Mouse (Mus musculus): ENCODE measurements around the gene Gm11077.
A peak's percentile ranks its signal among the peaks of the same experiment; 100 is the strongest.

Gm11077 gene

GRCm38 (mm10) chr6:140729272-140729671, at the start of gene Gm11077:
Gene Gm11077 (plus strand): TSS chr6:140729284.
- no peak for DNase-seq (ENCODE audit: low spot score in 2 of 2)

DNA sequence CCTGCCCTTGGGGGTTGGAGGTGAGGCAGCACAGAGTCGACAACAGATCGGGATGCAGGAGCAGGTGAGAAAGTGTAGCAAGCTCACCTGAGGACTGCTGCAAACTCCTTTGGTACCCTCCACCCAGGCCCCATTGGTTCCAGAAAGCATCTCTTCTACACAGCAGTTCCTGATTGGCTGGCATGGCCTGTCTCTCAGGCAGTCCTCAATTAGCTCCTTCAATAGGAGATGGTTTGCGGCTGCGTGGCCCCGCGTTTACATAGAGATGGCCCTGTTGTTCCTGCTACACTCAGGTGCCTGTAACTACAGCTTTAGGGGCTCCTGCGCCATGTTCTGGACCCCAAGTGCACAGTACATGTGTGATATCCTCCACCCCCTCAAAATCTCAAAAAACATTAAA, 48.4 kb upstream of the Gm11077 start:
- no peak for DNase-seq (ENCODE audit: low spot score in 2 of 2)

GRCm38 (mm10) chr6:140682829-140683228, 46.3 kb upstream of the Gm11077 start:
- no peak for DNase-seq (ENCODE audit: low spot score in 2 of 2)

- DNase-seq (ENCODE audit: low spot score in 2 of 2), result no peak
Measured at GRCm38 (mm10) chr6:140684403-140684802, 44.7 kb upstream of the Gm11077 start.

- DNase-seq (ENCODE audit: low spot score in 2 of 2), result no peak
Measured at GRCm38 (mm10) chr6:140689617-140690404, 39.3 kb upstream of the Gm11077 start.

GRCm38 (mm10) chr6:140692160-140692559, 36.9 kb upstream of the Gm11077 start:
- DNase-seq (ENCODE audit: low spot score in 2 of 2), result no peak

GRCm38 (mm10) chr6:140696192-140696879, 32.7 kb upstream of the Gm11077 start:
- DNase-seq (ENCODE audit: low spot score in 2 of 2), result no peak

DNA sequence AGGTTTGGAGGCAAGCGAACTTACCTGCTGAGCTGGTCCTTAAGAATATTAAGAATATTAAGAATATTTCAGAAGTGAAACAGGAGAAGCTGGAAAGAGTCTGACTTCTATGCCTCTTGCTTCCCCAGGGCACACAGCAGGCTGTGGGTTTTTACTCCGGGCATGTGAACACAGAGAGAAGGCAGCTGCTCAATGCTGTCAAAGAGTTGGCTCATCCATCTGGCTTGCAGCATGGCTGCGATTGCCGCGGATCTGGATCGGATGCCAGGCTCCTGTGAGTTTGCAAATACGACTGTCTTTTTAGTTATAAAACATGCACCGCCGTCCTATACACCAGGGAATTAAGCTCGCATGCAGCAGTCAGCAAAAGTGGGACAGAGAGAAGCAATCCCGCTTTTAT, 31.1 kb upstream of the Gm11077 start:
- DNase-seq (ENCODE audit: low spot score in 2 of 2), result no peak

DNA sequence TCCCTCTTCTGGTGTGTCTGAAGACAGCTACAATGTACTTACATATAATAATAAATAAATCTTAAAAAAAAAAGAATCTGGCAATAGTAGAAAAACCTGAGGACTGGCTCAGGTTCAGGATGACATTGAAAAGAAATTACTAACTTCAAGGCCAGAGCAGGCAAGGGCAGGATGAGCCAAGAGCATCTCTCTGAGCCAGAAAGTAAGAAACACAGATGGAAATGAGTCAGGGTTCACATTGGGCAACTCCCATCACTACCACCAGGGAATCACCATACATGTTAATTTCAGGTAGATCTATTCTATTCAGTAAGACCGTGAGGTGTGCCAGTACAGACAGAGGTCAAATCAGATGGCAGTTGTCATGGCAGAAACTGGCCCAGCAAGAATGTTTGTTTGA, 30.5 kb upstream of the Gm11077 start:
- no peak for DNase-seq (ENCODE audit: low spot score in 2 of 2)

- DNase-seq (ENCODE audit: low spot score in 2 of 2), result no peak
Measured at GRCm38 (mm10) chr6:140701259-140701658, 27.8 kb upstream of the Gm11077 start.

- no peak for DNase-seq (ENCODE audit: low spot score in 2 of 2)
Measured at GRCm38 (mm10) chr6:140705132-140705531, 24.0 kb upstream of the Gm11077 start.

- DNase-seq (ENCODE audit: low spot score in 2 of 2), result no peak
Measured at GRCm38 (mm10) chr6:140706056-140706455, 23.0 kb upstream of the Gm11077 start.

GRCm38 (mm10) chr6:140708059-140708458, 21.0 kb upstream of the Gm11077 start:
- no peak for DNase-seq (ENCODE audit: low spot score in 2 of 2)

DNA sequence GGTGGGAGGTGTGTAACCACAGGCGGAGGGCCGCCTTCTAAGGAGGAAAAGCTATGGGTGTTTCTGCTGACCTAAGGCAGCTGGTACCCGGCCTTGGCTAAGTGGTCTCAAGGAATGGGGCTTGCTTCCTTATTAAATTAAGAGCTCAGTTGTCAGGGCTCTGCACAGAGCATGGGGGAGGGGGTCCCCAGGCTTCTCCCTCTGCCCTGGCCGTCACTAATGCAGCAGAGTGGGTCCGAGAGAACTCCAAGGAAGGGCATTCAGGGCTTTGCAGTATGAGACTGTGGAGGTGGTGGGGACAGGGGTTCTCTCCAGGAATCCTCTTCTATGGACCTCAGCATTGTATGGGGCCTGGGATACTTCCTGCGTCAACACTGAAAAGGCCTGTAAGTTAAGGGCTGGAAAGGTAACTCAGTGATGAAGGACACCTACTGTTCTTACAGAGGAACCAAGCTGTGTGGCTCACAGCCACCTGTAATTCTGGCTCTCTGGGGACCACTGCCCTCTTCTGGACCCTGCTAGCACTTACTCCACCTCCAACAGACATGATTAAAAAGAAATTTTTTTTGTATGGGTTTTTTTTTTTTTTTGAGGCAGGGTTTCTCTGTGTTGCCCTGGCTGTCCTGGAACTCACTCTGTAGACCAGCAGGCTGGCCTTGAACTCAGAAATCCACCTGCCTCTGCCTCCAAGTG, 19.5 kb upstream of the Gm11077 start:
- DNase-seq (ENCODE audit: low spot score in 2 of 2), result no peak

DNA sequence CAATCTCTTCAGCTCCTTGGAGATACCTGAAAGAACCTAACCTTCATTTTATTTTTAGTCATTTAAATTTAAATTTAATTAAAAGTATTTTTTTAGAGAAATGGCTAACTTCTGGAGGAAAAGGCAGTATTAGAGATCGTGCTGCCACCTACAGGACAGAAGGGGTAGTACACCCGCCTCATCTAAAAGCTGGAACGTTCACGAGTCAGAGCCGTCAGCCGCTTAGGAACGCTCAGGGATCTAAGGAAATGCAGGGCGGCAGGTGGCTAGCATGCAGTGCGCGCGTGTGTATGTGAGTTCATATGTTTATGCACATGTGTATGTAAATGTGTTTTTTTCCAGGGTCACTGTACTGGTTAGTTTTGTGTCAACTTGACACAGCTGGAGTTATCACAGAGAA, 16.3 kb upstream of the Gm11077 start:
- peak in 1 of 2 experiments; percentile 24 for DNase-seq (ENCODE audit: low spot score in 2 of 2)

GRCm38 (mm10) chr6:140714905-140715365, 14.1 kb upstream of the Gm11077 start:
- DNase-seq (ENCODE audit: low spot score in 2 of 2), result peak; percentile 17 to 35

DNA sequence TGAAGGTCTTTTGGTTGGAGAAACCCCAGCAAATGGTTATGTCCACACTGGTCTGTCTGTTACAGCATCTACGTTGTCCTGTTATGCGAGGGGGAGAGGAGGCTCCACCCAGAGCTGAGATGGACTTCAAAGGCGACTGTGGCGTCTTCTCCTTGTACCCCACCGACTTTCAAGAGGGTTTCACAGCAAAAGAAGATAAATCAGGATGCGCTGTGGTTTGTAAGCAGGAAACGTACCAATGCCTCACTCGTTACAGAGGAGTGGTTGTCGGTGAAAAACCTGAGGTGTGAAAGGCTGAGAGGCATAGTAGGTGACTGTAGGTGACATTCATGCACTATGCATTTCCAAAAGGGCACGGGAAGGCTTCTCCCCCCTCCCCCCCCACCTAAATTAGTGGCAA, 7.0 kb upstream of the Gm11077 start:
- DNase-seq (ENCODE audit: low spot score in 2 of 2), result no peak

DNA sequence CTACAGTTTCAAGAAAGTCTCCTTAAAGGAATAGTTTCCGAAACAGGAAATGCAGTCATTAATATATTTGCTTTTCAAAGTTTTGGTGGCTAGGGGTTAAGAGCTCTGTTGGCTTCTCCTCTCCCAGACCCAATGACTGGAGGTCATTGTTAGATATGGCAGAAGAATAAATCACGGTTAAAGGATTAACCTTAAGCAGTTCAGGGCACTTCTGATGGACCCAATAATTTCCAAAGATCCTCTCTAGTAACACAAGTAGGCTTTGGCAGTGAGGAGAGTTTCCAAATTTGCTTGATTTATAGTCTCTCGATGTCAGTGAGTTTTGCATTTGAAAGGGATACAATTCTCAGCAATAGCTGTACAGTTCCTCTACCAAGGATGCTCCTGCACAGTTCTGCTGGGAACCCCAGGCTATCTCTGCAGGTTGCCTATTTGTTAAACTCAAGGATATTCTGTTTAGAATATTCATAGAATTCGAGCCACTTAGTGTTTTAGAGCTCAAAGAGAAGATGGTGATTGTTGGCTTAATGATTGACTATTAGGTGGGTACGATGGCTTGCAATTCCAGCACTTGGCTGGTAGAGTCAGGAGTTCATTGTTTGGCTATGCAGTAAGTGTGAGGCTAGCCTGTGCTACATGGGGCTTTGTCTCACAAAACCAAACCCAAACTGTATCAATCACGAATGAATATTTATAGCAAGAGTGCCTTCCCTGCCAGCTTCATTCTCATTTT, 1.8 kb downstream of the Gm11077 start:
- DNase-seq (ENCODE audit: low spot score in 2 of 2), result no peak

- no peak for DNase-seq (ENCODE audit: low spot score in 2 of 2)
Measured at GRCm38 (mm10) chr6:140731402-140731730, 2.3 kb downstream of the Gm11077 start.

GRCm38 (mm10) chr6:140732971-140733640, 4.0 kb downstream of the Gm11077 start:
- no peak for DNase-seq (ENCODE audit: low spot score in 2 of 2)

GRCm38 (mm10) chr6:140733641-140733986, 4.5 kb downstream of the Gm11077 start:
- DNase-seq (ENCODE audit: low spot score in 2 of 2), result no peak

DNA sequence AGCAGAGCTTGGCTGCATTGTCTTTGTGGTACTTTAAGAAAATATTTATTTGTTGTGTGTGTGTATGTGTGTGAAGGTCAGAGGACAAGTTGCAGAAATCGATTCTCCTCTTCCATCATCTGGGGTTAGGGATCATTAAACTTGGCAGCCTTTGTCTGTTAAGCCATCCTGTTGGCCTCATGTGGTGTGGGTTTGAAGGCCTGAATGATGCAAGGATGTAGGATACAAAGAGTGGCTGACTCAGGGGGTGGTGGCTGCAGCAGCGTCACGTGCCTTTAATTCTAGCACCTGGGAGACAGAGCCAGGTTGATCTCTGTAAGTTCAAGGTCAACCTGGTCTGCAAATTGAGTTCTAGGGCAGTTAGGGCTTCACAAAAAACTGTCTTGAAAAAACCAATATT, 16.5 kb downstream of the Gm11077 start:
- DNase-seq (ENCODE audit: low spot score in 2 of 2), result no peak
